Mouse (Mus musculus) kidney, embryonic 15.5 days (tissue): Measurements from ENCODE around the gene Gm10340. TPM values are rescaled to one million over a fixed set of nuclear protein-coding genes. Genes with fewer than 3 reads are reported as not detected.
"Not testable (repeated sequence)": the region's sequence is repeated elsewhere in the genome, so short reads cannot be mapped to it uniquely, and the experiment has no call there.

Source experiments
- ATAC-seq: fragments of 200-750 bp; cut with Nextera tagmentation; replicated peaks from 2 replicates; pipeline ENCODE4 v1.8.0; 2017; ENCODE audit warnings: moderate TSS enrichment; ENCODE audit not compliant: low FRiP score
- H3K27ac ChIP-seq: fragments of 300-500 bp; sonication (generic); 2 replicates; pipeline ENCODE4 v1.5.1; 2015; ENCODE audit warnings: mild to moderate bottlenecking, inconsistent platforms
- H3K27me3 ChIP-seq: fragments of 300-500 bp; sonication (generic); 2 replicates; pipeline ENCODE4 v1.6.1; 2015; ENCODE audit warnings: inconsistent platforms
- H3K36me3 ChIP-seq: fragments of 300-500 bp; sonication (generic); 2 replicates; pipeline ENCODE4 v1.6.1; 2015; ENCODE audit warnings: inconsistent platforms
- H3K4me1 ChIP-seq: fragments of 300-500 bp; sonication (generic); 2 replicates; pipeline ENCODE4 v1.6.1; 2015; ENCODE audit warnings: inconsistent platforms
- H3K4me2 ChIP-seq: fragments of 300-500 bp; sonication (generic); 2 replicates; pipeline ENCODE4 v1.6.1; 2015; ENCODE audit warnings: moderate library complexity, mild to moderate bottlenecking, inconsistent platforms
- H3K4me3 ChIP-seq: fragments of 300-500 bp; sonication (generic); replicated peaks from 2 replicates; pipeline ENCODE4 v1.5.1; 2015; ENCODE audit warnings: mild to moderate bottlenecking, inconsistent platforms
- H3K9ac ChIP-seq: fragments of 300-500 bp; sonication (generic); 2 replicates; pipeline ENCODE4 v1.6.1; 2015; ENCODE audit warnings: mild to moderate bottlenecking, inconsistent platforms
- H3K9me3 ChIP-seq: fragments of 300-500 bp; sonication (generic); replicated peaks from 2 replicates; pipeline ENCODE4 v1.6.1; 2016; ENCODE audit warnings: inconsistent platforms
- WGBS: fragments of 180-500 bp; shearing (Covaris S2); methylation state at CpG from one replicate; pipeline ENCODE4 v1.1.7; 2015; ENCODE audit warnings: mixed read lengths; 5-methylcytosine and 5-hydroxymethylcytosine counted together
- polyA plus RNA-seq: library from polyadenylated mRNA; unstranded; fragments of >200 nt; fragmentation: Nextera tagmentation; extraction: Ambion mirVana; gene quantifications from 2 replicates; pipeline ENCODE4 v1.2.1, GENCODE M21; 2015

Gene Gm10340
- not detected in 2 replicates for polyA plus RNA-seq

GRCm38 (mm10) chr14:3133697-3134096 lies at the start of gene Gm10340:
TSS of gene Gm10340 (plus strand) at chr14:3133997.
- H3K27me3 ChIP-seq, H3K9me3 ChIP-seq: not testable (repeated sequence)
- WGBS = 91% methylated on average over 2 of the region's 3 CpGs

GRCm38 (mm10) chr14:3116051-3116450 lies 17.7 kb upstream of the Gm10340 start:
- H3K27me3 ChIP-seq, H3K4me3 ChIP-seq, H3K9me3 ChIP-seq, H3K9ac ChIP-seq, H3K4me1 ChIP-seq, ATAC-seq, H3K4me2 ChIP-seq, H3K36me3 ChIP-seq, H3K27ac ChIP-seq: not testable (repeated sequence)
- WGBS = 95% methylated on average over 25 of the region's 25 CpGs

More at GRCm38 (mm10) chr14:3133697-3134096, at the start of gene Gm10340:
- H3K9ac ChIP-seq, H3K27ac ChIP-seq, H3K36me3 ChIP-seq, H3K4me1 ChIP-seq, H3K4me2 ChIP-seq, H3K4me3 ChIP-seq, ATAC-seq: not testable (repeated sequence)

GRCm38 (mm10) chr14:3187955-3188354 lies 54.2 kb downstream of the Gm10340 start, which contains the start of gene Gm5795:
TSS of gene Gm5795 (plus strand) at chr14:3188255.
- H3K27me3 ChIP-seq, ATAC-seq, H3K4me1 ChIP-seq, H3K4me3 ChIP-seq, H3K9ac ChIP-seq, H3K36me3 ChIP-seq, H3K4me2 ChIP-seq, H3K9me3 ChIP-seq, H3K27ac ChIP-seq: not testable (repeated sequence)
- WGBS = no CpG with 5 or more reads among the region's 2 CpGs

Other genes starting within 250 kb of the Gm10340 start
- gene Gm2888, start 104.0 kb upstream of the Gm10340 start, polyA plus RNA-seq = not detected in 2 replicates
- 1.2 and 2.2 TPM in 2 replicates for gene Gm2897, start 84.7 kb upstream of the Gm10340 start, polyA plus RNA-seq
- not detected in 2 replicates for gene Gm5795, start 54.3 kb downstream of the Gm10340 start, polyA plus RNA-seq
- gene D830030K20Rik, start 74.5 kb downstream of the Gm10340 start, polyA plus RNA-seq = 4.8 and 5.5 TPM in 2 replicates
- not detected in 2 replicates for gene Gm2956, start 198.6 kb downstream of the Gm10340 start, polyA plus RNA-seq